Mouse (Mus musculus) forebrain, embryonic 16.5 days (tissue): ENCODE results near the gene Lep. TPM values are rescaled to one million over a fixed set of nuclear protein-coding genes. Genes with fewer than 3 reads are reported as not detected.

Experiments
- ATAC-seq: fragments of 200-750 bp; cut with Nextera tagmentation; 2 replicates; pipeline ENCODE4 v1.8.0; 2017; ENCODE audit warnings: mild to moderate bottlenecking, moderate library complexity
- H3K27ac ChIP-seq: fragments of 300-500 bp; sonication (generic); 2 replicates; pipeline ENCODE4 v1.5.1; 2014; ENCODE audit warnings: low read length, control low read depth
- H3K27me3 ChIP-seq: fragments of 300-500 bp; sonication (generic); replicated peaks from 2 replicates; pipeline ENCODE4 v1.6.1; 2014; ENCODE audit warnings: low read length; ENCODE audit not compliant: control insufficient read depth, insufficient read depth
- H3K36me3 ChIP-seq: fragments of 300-500 bp; sonication (generic); 2 replicates; pipeline ENCODE4 v1.6.1; 2014; ENCODE audit not compliant: control insufficient read depth, insufficient read depth
- H3K4me1 ChIP-seq: fragments of 300-500 bp; sonication (generic); replicated peaks from 2 replicates; pipeline ENCODE4 v1.6.1; 2014; ENCODE audit warnings: low read length; ENCODE audit not compliant: control insufficient read depth, insufficient read depth
- H3K4me2 ChIP-seq: fragments of 300-500 bp; sonication (generic); 2 replicates; pipeline ENCODE4 v1.6.1; 2014; ENCODE audit warnings: mild to moderate bottlenecking, low read length, control low read depth
- H3K4me3 ChIP-seq: fragments of 300-500 bp; sonication (generic); replicated peaks from 2 replicates; pipeline ENCODE4 v1.5.1; 2014; ENCODE audit warnings: mild to moderate bottlenecking, low read length, control low read depth
- H3K9ac ChIP-seq: fragments of 300-500 bp; sonication (generic); replicated peaks from 2 replicates; pipeline ENCODE4 v1.6.1; 2014; ENCODE audit warnings: low read depth, low read length, control low read depth
- H3K9me3 ChIP-seq: fragments of 300-500 bp; sonication (generic); 2 replicates; pipeline ENCODE4 v1.6.1; 2016; ENCODE audit warnings: low read length; ENCODE audit not compliant: control insufficient read depth
- WGBS: fragments of 180-500 bp; shearing (Covaris S2); extraction: QIAGEN DNeasy Blood & Tissue Kit; methylation state at CpG from one replicate; pipeline ENCODE4 v1.1.7; 2014; 5-methylcytosine and 5-hydroxymethylcytosine counted together
- microRNA-seq: library from miRNA; unstranded; fragments of <30 nt; microRNA quantifications from one replicate; pipeline ENCODE4, GENCODE M21; 2017
- polyA plus RNA-seq: library from polyadenylated mRNA; unstranded; fragments of >200 nt; fragmentation: Nextera tagmentation; extraction: Ambion mirVana; gene quantifications from 2 replicates; pipeline ENCODE4 v1.2.1, GENCODE M21; 2015

Lep gene
- polyA plus RNA-seq, 1 experiment from 2014 or later, result not detected

- H3K9ac ChIP-seq, result no peak overlapping the region
- 91% methylated on average over 13 of the region's 13 CpGs for WGBS
- ATAC-seq, result no peak
Measured at GRCm38 (mm10) chr6:29119990-29120389, 60.0 kb downstream of the Lep start.

More at GRCm38 (mm10) chr6:29119990-29120389, 60.0 kb downstream of the Lep start:
- H3K4me3 ChIP-seq, result no peak overlapping the region
- H3K27me3 ChIP-seq, result no peaks in the 10 kb centered on the region
- no peaks in the 10 kb centered on the region for H3K4me1 ChIP-seq
- H3K9me3 ChIP-seq, result no peaks in the 10 kb centered on the region
- H3K36me3 ChIP-seq, result peaks cover 9% of the 10 kb centered on the region; the same call in 1 of the 2 replicates
- no peak overlapping the region for H3K4me2 ChIP-seq
- H3K27ac ChIP-seq, result no peak overlapping the region

Small RNA genes within 50 kb of the gene (microRNA-seq; reads per million reads assigned to microRNA genes)
- 85.6 reads per million, percentile 53 among the genes with 10 or more reads in this experiment for gene Mir129-1

Other genes starting within 250 kb of the Lep start
- gene Lrrc4, start 228.5 kb upstream of the Lep start, polyA plus RNA-seq, result 7.4 and 8.4 TPM in 2 replicates
- gene Rbm28, start 104.8 kb downstream of the Lep start, polyA plus RNA-seq, result 40.0 and 49.6 TPM in 2 replicates
- 4.6 and 6.1 TPM in 2 replicates for gene Prrt4, start 119.4 kb downstream of the Lep start, polyA plus RNA-seq
- gene Impdh1, start 156.1 kb downstream of the Lep start, polyA plus RNA-seq, result 63.3 and 74.5 TPM in 2 replicates
- 47.5 and 48.4 TPM in 2 replicates for gene Hilpda, start 212.3 kb downstream of the Lep start, polyA plus RNA-seq
- 0.51 and 1.1 TPM in 2 replicates for gene Fam71f2, start 219.4 kb downstream of the Lep start, polyA plus RNA-seq